ENCODE assay signal across 1 mouse cellular context in the genomic region with DNA sequence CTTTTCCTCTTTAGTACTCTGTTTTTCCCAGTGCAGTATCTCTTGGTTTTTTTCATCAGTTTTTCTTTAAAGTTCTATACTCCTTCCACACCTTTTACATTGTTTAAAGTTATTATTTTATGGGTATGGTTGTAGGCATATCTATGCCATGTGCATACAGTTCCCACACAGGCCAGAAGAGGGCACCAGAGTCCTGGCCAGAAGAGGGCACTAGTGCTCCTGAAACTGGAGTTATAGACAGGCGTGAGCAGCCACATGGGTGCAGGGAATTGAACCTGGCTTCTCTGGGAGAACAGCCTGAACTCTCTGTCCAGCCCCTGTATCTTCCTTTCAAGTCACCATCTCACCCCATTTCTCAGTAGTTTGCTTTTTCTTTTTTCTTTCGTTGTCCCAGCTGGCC.
TF ChIP-seq lines count a peak whose summit lies in the region.

No protein-coding gene starts in this region.

TF ChIP-seq in MEL, 35 proteins besides CTCF, POLR2A, EP300 and RAD21:
- TF ChIP-seq ZKSCAN1 (IDR thresholded peaks at IDR 0.05; ENCODE audit: low read depth, low read length) = no peak
- TF ChIP-seq MAX (IDR thresholded peaks at IDR 0.05; ENCODE audit: low read length) = no peak
- peak; percentile 66; the same call in 1 of the 2 replicates for TF ChIP-seq SIN3A (IDR thresholded peaks at IDR 0.05; ENCODE audit: low read length)
- TF ChIP-seq MAZ (IDR thresholded peaks at IDR 0.05; ENCODE audit: low read depth, low read length) = no peak
- no peak for TF ChIP-seq MEF2A (IDR thresholded peaks at IDR 0.05; ENCODE audit: extremely low read depth, insufficient replicate concordance, low read depth, low read length, poor library complexity, severe bottlenecking)
- TF ChIP-seq POLR2AphosphoS2 (IDR thresholded peaks at IDR 0.05; ENCODE audit: low read length) = no peak
- TF ChIP-seq ELF1 (IDR thresholded peaks at IDR 0.05; ENCODE audit: low read depth, low read length) = no peak
- TF ChIP-seq MAFK (IDR thresholded peaks at IDR 0.05; ENCODE audit: borderline replicate concordance, low read depth, low read length) = no peak
- TF ChIP-seq USF2 (IDR thresholded peaks at IDR 0.05; ENCODE audit: borderline replicate concordance in 1 of 2, insufficient read depth in 1 of 2, low read depth in 1 of 2, low read length in 2 of 2) = no peak
- no peak for TF ChIP-seq TBP (IDR thresholded peaks at IDR 0.05; ENCODE audit: low read depth, low read length)
- TF ChIP-seq MXI1 (IDR thresholded peaks at IDR 0.05; ENCODE audit: low read depth, low read length) = peak; percentile 64
- TF ChIP-seq BHLHE40 (IDR thresholded peaks at IDR 0.05; ENCODE audit: borderline replicate concordance, low read depth, low read length) = no peak
- TF ChIP-seq NRF1 (IDR thresholded peaks at IDR 0.05; ENCODE audit: insufficient read depth, low read depth, low read length, poor library complexity, severe bottlenecking) = no peak
- TF ChIP-seq KAT2A (conservative IDR thresholded peaks at IDR 0.05; ENCODE audit: low read depth, low read length) = no peak
- TF ChIP-seq UBTF (IDR thresholded peaks at IDR 0.05; ENCODE audit: borderline replicate concordance, insufficient read depth, low read depth, low read length) = no peak
- TF ChIP-seq RCOR1 (IDR thresholded peaks at IDR 0.05; ENCODE audit: low read depth, low read length) = no peak
- no peak for TF ChIP-seq TAL1 (IDR thresholded peaks at IDR 0.05; ENCODE audit: low read length)
- peak; percentile 95 for TF ChIP-seq MYC (IDR thresholded peaks at IDR 0.05; ENCODE audit: low read depth, low read length)
- TF ChIP-seq NELFE (IDR thresholded peaks at IDR 0.05; ENCODE audit: low read depth, low read length) = no peak
- TF ChIP-seq ZC3H11A (IDR thresholded peaks at IDR 0.05; ENCODE audit: low read depth, low read length) = peak; percentile 74
- TF ChIP-seq SMC3 (IDR thresholded peaks at IDR 0.05; ENCODE audit: low read depth, low read length) = peak; percentile 74
